24 mouse cellular contexts compared by ENCODE assay signal in genomic region chr10:19086995-19087394, GRCm38 (mm10).
"Had no signal": no experiment of that assay in that cellular context is flagged by ENCODE, and none has a peak within 500 bp of the region (broad histone marks: within the 10 kb centered on the region; RNA-seq: fewer than 3 reads in every experiment).

No protein-coding gene starts in this region.

- H3K36me3 ChIP-seq: heart, embryonic 10.5 days; heart, embryonic 12.5 days; hindbrain, embryonic 10.5 days; hindbrain, embryonic 12.5 days; limb, embryonic 10.5 days; limb, embryonic 12.5 days had no signal

- H3K27ac ChIP-seq: gastrocnemius, adult 2 months; heart, embryonic 10.5 days; hindbrain, embryonic 10.5 days; hindbrain, embryonic 12.5 days; hindbrain, embryonic 14.5 days; layer of hippocampus, adult 2 months; left cerebral cortex, adult 2 months; limb, embryonic 10.5 days; limb, embryonic 12.5 days had no signal

- ATAC-seq: hindbrain, embryonic 16.5 days; intestine, embryonic 16.5 days had no signal

- H3K4me2 ChIP-seq: heart, embryonic 12.5 days; hindbrain, embryonic 12.5 days; hindbrain, embryonic 14.5 days; limb, embryonic 12.5 days had no signal

- H3K27me3 ChIP-seq: heart, embryonic 12.5 days; hindbrain, embryonic 12.5 days; limb, embryonic 12.5 days had no signal

- H3K9me3 ChIP-seq: heart, embryonic 10.5 days; heart, embryonic 12.5 days; hindbrain, embryonic 10.5 days; hindbrain, embryonic 12.5 days; limb, embryonic 10.5 days; limb, embryonic 12.5 days had no signal

- H3K4me3 ChIP-seq: gastrocnemius, adult 2 months; heart, embryonic 10.5 days; heart, embryonic 12.5 days; hindbrain, embryonic 10.5 days; hindbrain, embryonic 12.5 days; layer of hippocampus, adult 2 months; left cerebral cortex, adult 2 months; limb, embryonic 10.5 days; limb, embryonic 12.5 days had no signal

- DNase-seq: gastrocnemius, adult 2 months; gastrocnemius, postnatal 10 days; gastrocnemius, postnatal 25 days; heart, adult 18-20 months; heart, postnatal 10 days; heart, postnatal 4 days; kidney, adult 11 months; kidney, adult 2 months; kidney, adult 9 months; kidney, postnatal 10 days; kidney, postnatal 25 days; kidney, postnatal 4 days; liver had no signal

- H3K9ac ChIP-seq: heart, embryonic 12.5 days; hindbrain, embryonic 12.5 days; hindbrain, embryonic 14.5 days; limb, embryonic 12.5 days had no signal

- H3K4me1 ChIP-seq: heart, embryonic 10.5 days; hindbrain, embryonic 10.5 days; hindbrain, embryonic 12.5 days had no signal
